ENCODE assay signal across 8 mouse cellular contexts in genomic region chr15:81190011-81190629, GRCm38 (mm10). TPM values are rescaled to one million over a fixed set of nuclear protein-coding genes. Genes with fewer than 3 reads are reported as not detected.
DNase-seq lines count a peak whose midpoint lies in the region; ATAC-seq lines count a peak whose summit lies in the region.

No protein-coding gene starts in this region.

- ATAC-seq in cerebellum, adult (ENCODE audit: insufficient number of reproducible peaks, low FRiP score, low TSS enrichment) = peak; percentile 8; the same call in 1 of the 2 replicates

- peak overlapping the region; percentile 83 for H3K4me3 ChIP-seq in erythroblast, embryonic 14.5 days (replicated peaks)
- peak overlapping the region; percentile 73 for H3K4me3 ChIP-seq in midbrain, embryonic 10.5 days

- H3K36me3 ChIP-seq in erythroblast, embryonic 14.5 days (ENCODE audit: control insufficient read depth) = no peaks in the 10 kb centered on the region
- peaks cover 25% of the 10 kb centered on the region for H3K36me3 ChIP-seq in midbrain, embryonic 10.5 days

- no peaks in the 10 kb centered on the region for H3K27me3 ChIP-seq in erythroblast, embryonic 14.5 days (ENCODE audit: control insufficient read depth)
- no peaks in the 10 kb centered on the region for H3K27me3 ChIP-seq in midbrain, embryonic 10.5 days (ENCODE audit: low read depth, poor library complexity, severe bottlenecking)

- H3K9me3 ChIP-seq in erythroblast, embryonic 14.5 days (ENCODE audit: control insufficient read depth, low read length) = no peaks in the 10 kb centered on the region
- no peaks in the 10 kb centered on the region for H3K9me3 ChIP-seq in midbrain, embryonic 10.5 days (replicated peaks)

- no peak for DNase-seq in cerebellum, adult 11 months
- DNase-seq in right cerebral cortex, postnatal 14 days = peak; percentile 22
- no peak for DNase-seq in right cerebral cortex, postnatal 36 days (ENCODE audit: low spot score in 2 of 2)
- DNase-seq in kidney, adult 9 months = peak; percentile 33
- no peak for DNase-seq in midbrain, embryonic 10.5 days (ENCODE audit: low spot score)
- DNase-seq in urinary bladder, postnatal 25 days (ENCODE audit: low spot score) = peak; percentile 25

- under 1% methylated on average over 39 of the region's 46 CpGs for WGBS in midbrain, embryonic 10.5 days

- peaks cover 17% of the 10 kb centered on the region for H3K4me1 ChIP-seq in erythroblast, embryonic 14.5 days (ENCODE audit: control insufficient read depth)
- H3K4me1 ChIP-seq in midbrain, embryonic 10.5 days = peaks cover 29% of the 10 kb centered on the region

- H3K27ac ChIP-seq in midbrain, embryonic 10.5 days (replicated peaks) = peak overlapping the region; percentile 90

RNA-seq across cellular contexts. Expression of gene Mrtfa, which starts 0.4 kb away (rescaled TPM):
- polyA plus RNA-seq in erythroblast, embryonic 14.5 days (2012) = 0.47 and 0.51 TPM in 2 replicates
- polyA plus RNA-seq in midbrain, embryonic 10.5 days (2016; fragmentation: Nextera tagmentation; extraction: Ambion mirVana) = 20.5 and 23.0 TPM in 2 replicates

RNA-seq across cellular contexts. Expression of gene Mchr1, which starts 45.2 kb away (rescaled TPM):
- not detected in 2 replicates for polyA plus RNA-seq in erythroblast, embryonic 14.5 days (2012)
- polyA plus RNA-seq in midbrain, embryonic 10.5 days (2016; fragmentation: Nextera tagmentation; extraction: Ambion mirVana) = 0.43 and 1.0 TPM in 2 replicates

Comparison
In these comparisons a context has a peak if more than half of its experiments do, and no peak if none do; other contexts are left out.
1. DNase-seq: peak in right cerebral cortex, postnatal 14 days (single experiment), kidney, adult 9 months (single experiment) and urinary bladder, postnatal 25 days (single experiment); none in cerebellum, adult 11 months (single experiment), right cerebral cortex, postnatal 36 days (0 of 2) and midbrain, embryonic 10.5 days (single experiment).
2. RNA of gene Mrtfa, which starts 0.4 kb away (polyA plus RNA-seq): 20.5 to 23.0 TPM in midbrain, embryonic 10.5 days; 0.47 to 0.51 TPM in erythroblast, embryonic 14.5 days; every median in the first group is over 10 times any median in the second.